Mouse (Mus musculus) megakaryocyte progenitor cell, adult 5-6 weeks (primary cell): ENCODE measurements at regions not wholly inside any gene's neighbourhood (a gene's known extent, or its start where the extent isn't known, plus 50 kb on each side); places are given as distances from the start of the nearest gene placed in this dataset.

Source experiments
- ATAC-seq: replicated peaks from 2 replicates; pipeline ENCODE4 v1.8.0; 2016; ENCODE audit warnings: mild to moderate bottlenecking, moderate TSS enrichment, inconsistent platforms; ENCODE audit not compliant: poor library complexity

DNA sequence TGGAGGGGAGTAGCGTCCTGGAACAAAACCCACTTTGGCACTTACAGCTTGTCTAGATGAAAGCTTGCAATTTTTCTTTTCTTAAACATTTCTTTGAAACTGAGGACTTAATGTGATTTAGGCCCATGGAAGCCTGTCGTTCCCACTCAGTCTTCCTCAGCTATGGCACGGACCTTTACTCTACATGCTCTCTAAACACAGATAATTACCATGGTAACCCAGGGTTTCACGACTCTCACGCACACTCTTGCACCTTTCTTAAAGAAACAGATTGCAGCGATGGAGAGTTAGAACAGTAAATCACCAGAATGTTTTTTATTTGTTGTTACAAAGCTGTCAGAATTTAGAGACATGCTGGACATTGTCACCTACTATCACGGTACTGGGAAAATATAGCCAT lies 195.0 kb downstream of the Fgf9 start:
- no peak for ATAC-seq

DNA sequence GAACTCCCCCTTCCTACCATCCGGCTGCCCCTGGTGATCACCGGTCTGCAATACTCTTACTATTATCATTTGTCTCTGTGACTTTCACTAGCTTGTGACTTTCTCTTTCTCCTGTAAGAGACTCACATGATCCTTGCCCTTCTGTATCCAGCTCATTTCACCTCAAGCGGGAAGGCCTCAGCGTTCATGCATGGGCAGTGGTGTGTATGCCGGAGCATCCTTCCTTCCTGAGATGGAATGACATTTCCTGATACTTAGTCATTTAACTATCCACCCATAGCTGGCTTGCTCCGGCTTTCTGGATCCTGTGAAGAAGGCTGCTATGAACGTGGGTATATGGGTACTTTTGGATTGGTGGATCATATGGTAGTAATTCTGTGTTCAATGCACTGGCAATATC lies 194.1 kb downstream of the Fgf9 start:
- ATAC-seq: no peak

GRCm38 (mm10) chr14:58253369-58253968 lies 183.1 kb downstream of the Fgf9 start:
- 0 out of 2 replicates have a peak, but pooled peaks have one; percentile 23 for ATAC-seq

DNA sequence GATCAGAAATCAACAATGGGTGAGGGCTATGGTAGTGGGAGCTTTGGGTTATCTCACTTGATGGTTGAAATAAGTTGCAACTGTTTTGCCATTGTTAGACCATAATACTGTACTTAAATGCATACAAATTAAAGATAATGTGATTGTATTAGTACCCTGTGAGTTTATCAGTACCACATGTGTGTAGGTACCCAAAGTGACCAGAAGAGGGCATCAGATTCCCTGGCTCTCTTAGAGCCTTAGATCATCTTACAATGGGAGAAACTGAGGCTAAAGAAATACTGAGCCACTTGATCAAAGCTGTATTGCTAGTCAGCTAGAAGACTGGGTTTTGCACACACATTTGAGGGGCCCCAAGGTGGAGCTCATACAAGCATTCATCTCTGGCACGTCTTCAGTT lies 155.5 kb downstream of the Fgf9 start:
- ATAC-seq: no peak

- ATAC-seq: no peak
These were observed 154.1 kb downstream of the Fgf9 start for GRCm38 (mm10) chr14:58224419-58224818.

DNA sequence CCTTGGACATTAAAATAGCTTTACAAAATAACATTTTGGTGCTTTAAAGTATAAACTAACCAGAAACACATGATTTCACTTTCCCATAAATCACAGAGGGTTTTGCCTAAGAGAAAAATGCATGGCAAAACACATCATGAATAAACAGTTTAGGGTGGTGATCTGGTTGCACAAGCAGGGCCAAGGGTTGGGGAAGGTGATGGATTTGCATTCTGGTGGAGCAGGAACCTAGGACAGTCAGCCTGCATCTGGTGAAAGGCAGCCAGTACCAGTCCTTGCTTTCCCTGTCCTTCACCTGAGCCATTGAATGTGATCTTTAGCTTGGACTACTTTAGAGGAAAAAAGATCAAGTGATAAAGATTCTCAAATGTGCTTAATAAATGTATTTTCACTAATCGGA lies 138.1 kb downstream of the Fgf9 start:
- ATAC-seq: no peak

GRCm38 (mm10) chr14:58202607-58203295 lies 132.4 kb downstream of the Fgf9 start:
- ATAC-seq: no peak

GRCm38 (mm10) chr14:58189948-58190347 lies 119.6 kb downstream of the Fgf9 start:
- ATAC-seq: no peak

DNA sequence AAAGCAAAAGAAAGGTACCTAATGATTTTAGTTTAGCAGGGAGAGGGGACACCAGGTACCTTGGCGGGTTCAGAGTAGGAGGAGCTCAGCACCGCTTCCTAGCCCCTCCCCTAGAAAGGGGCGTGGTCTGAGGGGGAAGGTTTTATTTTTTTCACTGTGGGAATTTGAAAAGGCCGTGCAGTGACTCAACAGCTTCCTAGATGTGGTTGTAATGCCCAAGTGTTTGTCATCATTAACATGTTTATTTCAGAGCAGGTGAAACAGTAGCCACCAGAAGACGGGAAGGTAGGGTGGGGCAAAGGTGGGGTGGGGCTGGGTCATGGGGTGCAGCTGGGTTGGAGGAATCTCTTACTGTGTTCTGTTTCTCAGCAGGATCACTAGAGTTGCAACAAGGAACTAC lies 112.5 kb downstream of the Fgf9 start:
- ATAC-seq: no peak

- ATAC-seq: no peak
These were observed 110.4 kb downstream of the Fgf9 start for GRCm38 (mm10) chr14:58180724-58181123.

DNA sequence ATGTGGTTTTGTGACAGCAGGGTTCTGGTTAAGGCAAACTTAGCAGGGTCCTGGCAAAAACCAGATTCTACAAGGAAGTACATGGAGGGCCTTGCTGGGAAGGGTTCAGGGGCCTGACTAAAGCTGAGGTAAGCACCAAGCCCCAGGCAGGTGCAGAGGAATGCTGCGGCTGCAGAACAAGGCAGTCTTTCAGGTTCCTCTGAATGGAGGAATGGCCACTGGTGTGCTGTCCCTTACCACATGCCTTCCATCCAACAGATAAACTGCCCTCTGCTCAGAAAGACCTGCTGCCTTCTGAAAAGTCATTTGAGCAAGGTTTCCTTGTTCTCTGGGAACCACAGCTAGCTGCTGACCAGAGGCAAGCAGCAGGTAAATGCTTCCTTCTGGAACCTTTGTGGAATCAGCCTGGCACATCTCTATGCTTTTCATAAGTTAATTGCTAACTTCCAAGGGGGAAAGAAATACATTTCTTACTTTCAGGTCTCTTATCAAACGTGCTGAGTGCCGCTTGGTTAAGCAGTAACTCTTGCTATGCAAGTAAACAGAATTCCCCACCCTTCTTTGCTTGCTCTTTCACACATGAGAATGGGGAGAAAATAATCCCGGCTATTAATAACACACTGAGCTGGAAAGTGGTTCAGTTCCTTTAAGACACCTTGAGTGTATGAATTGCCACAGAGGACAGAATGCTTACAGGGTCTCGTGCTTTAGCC lies 105.5 kb downstream of the Fgf9 start:
- no peak for ATAC-seq

GRCm38 (mm10) chr14:58174512-58174911 lies 104.2 kb downstream of the Fgf9 start:
- ATAC-seq: no peak

DNA sequence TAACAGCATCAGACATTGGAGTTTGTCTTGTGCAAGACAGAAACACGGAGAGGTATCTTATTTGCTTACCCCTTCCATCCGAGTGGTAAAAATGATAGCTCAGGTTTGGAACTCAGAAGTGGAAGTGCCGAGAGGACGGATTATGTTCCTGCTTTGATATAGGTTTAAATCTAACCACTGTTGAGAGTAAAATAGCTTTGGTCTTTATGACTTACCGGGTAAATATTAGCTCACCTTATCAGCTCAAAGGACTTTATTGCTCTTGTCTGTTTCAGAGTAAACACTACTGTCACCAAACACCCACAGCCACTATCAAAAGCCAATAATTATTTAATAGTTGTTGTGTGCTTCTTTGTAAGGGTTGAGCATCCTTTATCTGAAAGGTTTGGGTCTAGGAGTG lies 98.6 kb downstream of the Fgf9 start:
- ATAC-seq: no peak
